In genomic region chr17:5309930-5310329, GRCm38 (mm10) we compare ENCODE assay signal across 10 mouse cellular contexts.
A peak's percentile ranks its signal among the peaks of the same experiment; 100 is the strongest.
DNase-seq lines count a peak whose midpoint lies in the region; ATAC-seq lines count a peak whose summit lies in the region.
"Had no signal": no experiment of that assay in that cellular context is flagged by ENCODE, and none has a peak within 500 bp of the region (broad histone marks: within the 10 kb centered on the region; RNA-seq: fewer than 3 reads in every experiment).

No protein-coding gene starts in this region.

- DNase-seq in thymus, postnatal 14 days, result peak; percentile 32
- DNase-seq in thymus, adult 18-20 months, result no peak
- DNase-seq in adrenal gland, postnatal 10 days, result no peak
- no peak for DNase-seq in right cerebral cortex, postnatal 36 days (ENCODE audit: low spot score in 2 of 2)
- DNase-seq: heart, postnatal 4 days; retina, postnatal 1 day had no signal

- ATAC-seq in heart, embryonic 15.5 days (replicated peaks; ENCODE audit: insufficient number of reproducible peaks, insufficient read depth, low FRiP score, low read depth), result 0 out of 2 replicates have a peak, but pooled peaks have one; percentile 35
- no peak for ATAC-seq in heart, embryonic 11.5 days (replicated peaks; ENCODE audit: insufficient number of reproducible peaks, low FRiP score, low TSS enrichment)
- peak; percentile 75 for ATAC-seq in megakaryocyte progenitor cell, adult 5-6 weeks (replicated peaks; ENCODE audit: poor library complexity)
- no peak for ATAC-seq in inflammation-experienced regulatory T-cells, adult 6 months

- WGBS in heart, embryonic 15.5 days, result 28% methylated on average over 5 of the region's 5 CpGs
- 32% methylated on average over 5 of the region's 5 CpGs for WGBS in heart, embryonic 11.5 days (ENCODE audit: insufficient replicate concordance)

- H3K4me1 ChIP-seq in heart, embryonic 15.5 days (replicated peaks), result peaks cover 9% of the 10 kb centered on the region
- peaks cover 6% of the 10 kb centered on the region; the same call in 1 of the 2 replicates for H3K4me1 ChIP-seq in heart, embryonic 11.5 days (ENCODE audit: control insufficient read depth, insufficient read depth, low read length)

- no peaks in the 10 kb centered on the region for H3K27me3 ChIP-seq in heart, embryonic 15.5 days
- H3K27me3 ChIP-seq in heart, embryonic 11.5 days (ENCODE audit: control insufficient read depth, insufficient read depth, low read length), result no peaks in the 10 kb centered on the region

- no peak overlapping the region for H3K4me2 ChIP-seq in heart, embryonic 15.5 days
- no peak overlapping the region for H3K4me2 ChIP-seq in heart, embryonic 11.5 days

- H3K36me3 ChIP-seq in heart, embryonic 15.5 days, result peaks cover 8% of the 10 kb centered on the region; the same call in 1 of the 2 replicates
- H3K36me3 ChIP-seq in heart, embryonic 11.5 days (ENCODE audit: control insufficient read depth, insufficient read depth, low read length), result peaks cover 11% of the 10 kb centered on the region

- no peak overlapping the region for H3K4me3 ChIP-seq in heart, embryonic 15.5 days
- no peak overlapping the region for H3K4me3 ChIP-seq in heart, embryonic 11.5 days (ENCODE audit: low read depth, low read length)

- H3K9ac ChIP-seq in heart, embryonic 15.5 days, result no peak overlapping the region
- no peak overlapping the region for H3K9ac ChIP-seq in heart, embryonic 11.5 days (ENCODE audit: low read depth, low read length)

- H3K27ac ChIP-seq in heart, embryonic 15.5 days, result no peak overlapping the region
- no peak overlapping the region for H3K27ac ChIP-seq in heart, embryonic 11.5 days (ENCODE audit: low read depth, low read length)

- no peaks in the 10 kb centered on the region for H3K9me3 ChIP-seq in heart, embryonic 15.5 days (replicated peaks)
- no peaks in the 10 kb centered on the region for H3K9me3 ChIP-seq in heart, embryonic 11.5 days (replicated peaks; ENCODE audit: control insufficient read depth, low read length)

Comparison
In these comparisons a context has a peak if more than half of its experiments do, and no peak if none do; other contexts are left out.
1. ATAC-seq: peak in heart, embryonic 15.5 days (single experiment) and megakaryocyte progenitor cell, adult 5-6 weeks (single experiment); none in heart, embryonic 11.5 days (single experiment) and inflammation-experienced regulatory T-cells, adult 6 months (single experiment).